Mouse (Mus musculus) retina, adult 2 months (tissue): Measurements from ENCODE around the gene Ndufa4l2.
A peak's percentile ranks its signal among the peaks of the same experiment; 100 is the strongest.

ENCODE experiments used
- DNase-seq: peaks from one replicate; pipeline ENCODE4 v3.0.0-alpha.2; 2012; ENCODE audit warnings: low read depth, low spot score

The Ndufa4l2 gene

DNA sequence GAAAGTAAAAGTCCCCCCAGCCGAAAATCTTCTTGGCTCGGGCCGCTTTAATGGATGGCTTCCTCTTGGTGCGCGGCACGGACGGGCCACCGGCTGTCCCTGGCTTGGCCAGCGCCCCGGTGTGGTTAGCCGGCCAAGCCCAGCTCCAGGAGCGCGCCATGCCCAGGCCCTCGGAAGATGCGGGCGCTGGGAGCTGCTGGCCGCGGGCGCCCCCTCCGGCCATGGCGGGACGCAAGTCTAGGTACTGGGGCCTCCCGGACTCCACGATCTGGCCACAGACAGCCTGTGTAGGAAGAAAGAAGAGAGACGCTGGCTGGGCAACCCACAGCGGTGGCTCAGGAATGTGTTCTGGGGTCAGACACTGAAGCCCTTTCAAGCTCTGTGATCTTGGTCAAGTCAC lies 11.9 kb downstream of the Ndufa4l2 start:
- DNase-seq = no peak

DNA sequence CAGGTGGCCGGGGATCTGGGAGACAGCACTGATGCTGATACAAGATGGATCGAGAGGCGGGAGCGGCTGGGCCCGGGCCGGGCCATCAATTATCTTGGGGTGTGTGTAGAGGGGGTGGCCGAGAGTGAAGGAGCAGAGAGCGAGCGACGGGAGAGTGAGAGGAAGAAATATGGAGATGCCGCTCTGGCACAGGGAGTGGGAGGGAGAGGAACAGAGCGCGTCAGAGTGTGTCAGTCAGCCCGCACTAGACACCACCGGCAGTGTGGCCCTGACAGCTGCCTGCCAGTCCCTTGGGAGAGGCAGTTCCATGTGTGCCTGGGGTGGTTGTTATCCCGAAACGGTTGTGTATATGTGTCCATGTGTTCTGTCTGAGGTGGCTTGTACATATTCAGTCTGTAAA lies 12.7 kb downstream of the Ndufa4l2 start:
- no peak for DNase-seq

DNA sequence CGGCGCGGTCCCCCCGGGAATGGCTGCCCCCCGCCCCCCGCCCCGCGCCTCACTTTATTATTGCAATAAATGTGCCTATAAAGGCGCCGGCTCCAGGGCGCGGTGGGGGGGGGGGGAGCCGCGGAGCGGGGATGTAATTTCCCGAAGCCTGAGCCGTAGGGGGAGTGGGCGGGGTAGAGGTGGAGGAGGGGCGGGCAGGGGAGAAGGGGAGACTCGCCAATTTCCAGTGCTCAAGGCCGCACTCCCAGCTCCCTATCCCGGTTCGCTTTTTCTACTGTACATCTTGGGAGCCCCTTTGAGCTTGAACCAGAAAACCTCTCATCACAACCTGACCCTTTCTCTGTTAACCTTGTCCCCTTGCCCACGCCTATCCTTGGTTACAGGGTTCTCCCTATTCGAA lies 16.2 kb downstream of the Ndufa4l2 start:
- DNase-seq = no peak

DNA sequence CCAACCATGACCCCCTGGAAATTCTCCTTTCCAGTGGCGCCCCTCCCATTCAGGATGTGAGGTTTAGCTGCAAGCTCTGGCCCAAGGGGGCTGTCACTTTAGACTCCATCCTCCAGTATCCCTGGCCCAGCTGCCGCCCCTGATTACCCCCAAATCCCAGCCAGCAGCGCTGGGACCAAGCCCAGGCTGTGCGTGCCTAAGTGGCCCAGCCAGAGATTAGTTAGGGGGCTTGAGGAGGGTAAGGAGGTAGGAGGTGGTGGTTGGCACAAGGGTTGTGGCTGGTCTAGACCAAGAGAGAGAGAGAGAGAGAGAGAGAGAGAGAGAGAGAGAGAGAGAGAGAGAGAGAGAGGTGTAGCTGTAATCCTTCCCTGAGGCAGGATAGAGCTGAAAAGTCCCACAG lies 16.8 kb downstream of the Ndufa4l2 start:
- DNase-seq = no peak

DNA sequence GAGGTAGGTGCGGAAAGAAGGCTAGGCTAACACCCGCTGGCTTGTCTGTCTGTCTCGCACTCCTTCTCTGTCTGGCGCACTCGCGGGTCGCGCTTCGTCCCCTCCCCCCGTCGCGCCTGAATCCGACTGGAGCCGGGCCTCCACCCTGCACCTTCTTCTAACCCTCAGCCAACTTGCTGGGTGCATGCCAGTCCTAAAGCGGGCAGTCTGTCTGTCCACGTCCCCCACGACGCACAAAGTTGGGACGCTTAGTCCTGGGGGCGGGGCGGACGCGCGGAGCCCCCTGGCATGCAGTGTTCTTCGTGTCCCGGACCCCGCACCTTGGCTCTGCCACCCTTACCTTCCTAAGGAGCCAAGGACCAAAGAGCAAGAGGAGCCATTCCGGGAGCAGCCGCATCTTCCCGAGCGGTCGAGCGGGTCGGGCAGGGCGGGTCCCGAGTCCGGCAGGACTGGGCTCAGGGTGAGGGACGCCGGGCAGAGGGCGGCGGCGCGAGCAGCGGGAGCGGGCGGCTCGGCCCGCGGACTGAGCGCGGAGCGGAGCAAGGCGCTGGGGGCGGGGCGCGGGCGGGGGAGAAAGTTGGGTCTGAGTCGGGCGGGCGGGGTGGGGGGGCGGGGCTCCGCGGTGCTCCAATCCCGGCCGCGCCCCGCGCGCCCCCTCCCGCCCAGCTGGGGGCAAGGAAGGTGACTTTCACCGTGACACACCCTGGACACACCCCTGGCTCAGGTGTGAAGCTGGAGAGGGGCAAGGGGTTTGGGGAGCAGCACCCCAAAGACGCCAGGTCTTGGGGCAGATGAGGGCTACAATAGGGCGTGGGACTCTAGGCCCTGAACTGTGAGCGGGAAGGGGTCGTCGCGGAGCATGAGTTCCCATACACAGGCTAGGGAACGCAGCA lies 19.5 kb downstream of the Ndufa4l2 start, which contains the start of gene Nxph4:
TSS of gene Nxph4 (minus strand) at position 524 of the 893 bp plus-strand sequence.
- DNase-seq = no peak

DNA sequence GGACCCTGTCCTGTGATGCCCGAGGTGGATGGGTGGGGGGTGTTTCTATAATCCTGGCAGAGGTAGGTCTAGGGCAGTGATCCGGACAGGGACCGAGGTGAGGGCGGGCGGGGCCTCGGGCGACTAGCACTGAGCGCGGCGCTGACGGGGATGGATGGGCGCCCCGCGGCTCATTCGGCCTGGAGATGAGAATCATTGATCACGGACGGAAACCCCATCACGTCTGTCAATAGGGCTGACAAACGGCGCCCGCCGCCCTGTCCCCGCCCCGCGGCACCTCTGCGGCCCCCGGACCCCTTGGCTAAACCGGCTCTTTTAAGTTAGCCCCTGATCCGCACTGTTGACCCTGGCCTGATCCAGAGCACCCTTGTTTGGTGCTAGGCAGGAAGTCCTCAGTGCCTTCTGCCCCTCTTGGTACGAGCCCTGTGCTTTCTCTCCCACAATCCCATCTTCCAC lies 20.2 kb downstream of the Ndufa4l2 start:
- no peak for DNase-seq

DNA sequence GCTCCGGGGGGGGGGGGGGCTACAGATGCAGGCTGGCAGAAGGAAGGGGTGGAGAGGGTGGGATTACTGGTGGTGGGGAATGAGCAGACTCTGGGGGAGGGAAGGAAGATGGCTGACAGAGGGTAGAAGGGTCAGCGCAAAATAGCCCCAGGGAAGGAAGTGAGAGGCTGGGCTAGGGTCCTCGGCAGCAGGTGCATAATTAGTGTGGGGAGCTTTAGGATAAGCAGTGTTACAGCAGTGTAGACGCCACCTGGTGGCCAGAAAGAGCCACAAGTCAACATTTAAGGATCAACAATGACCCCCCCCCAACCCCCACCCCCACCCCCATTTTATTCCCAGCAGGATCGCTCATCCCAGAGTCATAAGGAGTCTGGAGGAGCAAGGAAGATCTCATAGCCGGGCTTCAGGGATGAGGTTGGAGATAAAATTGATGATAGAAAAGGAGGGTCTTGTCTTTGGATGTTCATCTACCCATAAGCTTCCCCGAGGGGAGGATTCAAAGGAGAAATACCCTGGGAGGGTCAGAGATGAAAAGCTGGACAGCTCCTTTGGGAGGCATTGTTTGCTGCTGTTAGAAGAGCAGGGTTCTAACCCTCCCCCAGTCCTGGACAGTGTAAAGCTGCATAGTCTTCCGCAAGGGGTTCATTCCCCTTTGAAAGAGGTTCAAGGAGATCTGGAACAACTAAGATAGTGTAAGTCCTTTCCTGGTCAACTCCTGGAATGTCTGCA lies 22.0 kb downstream of the Ndufa4l2 start:
- DNase-seq = no peak

DNA sequence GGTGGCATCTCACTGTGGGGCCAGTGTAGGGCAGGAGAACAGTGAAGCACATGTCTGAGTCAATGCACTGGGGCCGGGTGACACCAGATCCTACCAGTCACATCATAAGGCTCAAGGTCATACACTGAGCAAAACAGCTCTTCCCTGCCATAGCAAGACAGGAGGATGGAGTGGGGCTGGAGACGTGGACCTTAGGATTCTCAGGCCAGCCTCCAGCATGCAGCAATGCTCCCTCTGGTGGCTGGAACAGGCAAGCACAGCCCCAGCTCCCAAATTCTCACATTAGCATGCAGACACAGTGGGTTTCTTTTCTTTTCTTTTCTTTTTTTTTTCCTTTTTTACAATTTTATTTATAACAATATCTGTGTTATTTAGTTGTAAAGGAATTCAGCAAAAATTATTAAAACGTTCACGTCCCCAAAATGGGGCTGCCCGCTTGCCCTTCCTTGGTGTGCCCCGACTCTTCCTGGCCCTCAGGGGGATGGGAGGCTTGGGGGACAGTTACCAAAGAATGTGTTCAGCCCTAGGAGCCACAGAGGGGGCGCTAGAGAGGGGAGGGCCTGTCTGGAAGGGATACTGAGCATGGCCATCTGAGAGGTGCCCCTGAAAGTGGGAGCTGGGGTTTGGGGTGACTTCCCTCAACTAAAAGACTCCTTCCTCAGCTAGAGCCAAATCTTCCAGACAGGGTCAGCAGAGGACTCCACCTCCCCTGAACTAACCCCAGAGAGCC lies 23.3 kb downstream of the Ndufa4l2 start:
- peak; percentile 64 for DNase-seq

DNA sequence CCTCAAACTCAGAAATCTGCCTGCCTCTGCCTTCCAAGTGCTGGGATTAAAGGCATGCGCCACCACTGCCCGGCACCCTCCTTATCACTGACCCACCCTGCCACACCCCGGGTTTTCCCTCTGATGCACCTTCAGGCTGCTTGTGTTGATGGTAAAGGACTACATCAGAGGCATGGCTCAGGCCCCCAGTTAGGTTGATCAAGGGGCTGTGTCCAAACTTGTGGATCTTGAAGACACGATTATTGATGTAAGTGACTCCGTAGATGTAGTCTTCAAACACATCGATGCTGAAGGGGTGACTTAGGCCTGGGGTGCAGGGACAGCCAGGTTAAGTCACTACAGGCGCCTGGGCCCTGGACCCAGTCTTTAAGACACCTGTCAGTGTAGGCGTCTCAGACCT lies 26.7 kb downstream of the Ndufa4l2 start:
- DNase-seq = no peak

DNA sequence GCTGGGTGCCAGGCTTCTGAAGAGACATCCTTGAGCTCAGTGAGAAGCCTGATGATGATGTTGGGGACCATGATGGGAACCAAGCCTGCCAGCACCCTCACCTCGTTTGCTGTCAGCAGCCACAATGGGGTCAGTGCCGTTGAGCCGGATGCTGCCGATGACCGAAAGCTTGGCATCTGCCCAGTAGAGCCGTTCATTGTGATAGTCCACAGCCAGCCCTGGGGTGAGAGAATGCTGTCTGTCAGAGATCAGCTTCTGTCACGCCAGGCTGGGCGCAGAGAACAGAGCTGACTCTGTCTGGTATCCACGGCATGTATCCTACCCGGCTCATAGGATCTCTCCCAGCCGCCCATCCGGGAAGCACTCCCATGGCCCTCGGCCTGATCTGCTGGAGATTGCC lies 27.3 kb downstream of the Ndufa4l2 start:
- no peak for DNase-seq

DNA sequence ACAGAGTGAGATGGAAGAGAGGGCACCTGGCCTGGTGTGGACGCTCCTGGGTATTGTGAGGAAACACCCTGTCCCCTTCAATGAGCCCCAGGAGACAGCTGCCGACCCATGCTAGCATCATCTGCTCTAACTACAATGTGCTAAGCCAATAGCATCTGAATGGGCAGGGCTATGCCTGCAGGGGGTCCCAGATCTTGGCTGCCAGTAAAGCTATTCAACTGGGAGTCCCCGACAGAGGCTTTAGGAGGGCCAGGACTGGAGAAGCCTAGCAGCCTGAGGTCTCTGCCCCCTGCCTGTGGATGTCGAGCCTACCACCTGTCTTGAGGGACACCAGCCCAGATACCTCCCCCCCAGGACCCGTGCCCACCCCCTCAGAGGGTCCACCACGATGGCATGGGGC lies 28.0 kb downstream of the Ndufa4l2 start:
- no peak for DNase-seq

DNA sequence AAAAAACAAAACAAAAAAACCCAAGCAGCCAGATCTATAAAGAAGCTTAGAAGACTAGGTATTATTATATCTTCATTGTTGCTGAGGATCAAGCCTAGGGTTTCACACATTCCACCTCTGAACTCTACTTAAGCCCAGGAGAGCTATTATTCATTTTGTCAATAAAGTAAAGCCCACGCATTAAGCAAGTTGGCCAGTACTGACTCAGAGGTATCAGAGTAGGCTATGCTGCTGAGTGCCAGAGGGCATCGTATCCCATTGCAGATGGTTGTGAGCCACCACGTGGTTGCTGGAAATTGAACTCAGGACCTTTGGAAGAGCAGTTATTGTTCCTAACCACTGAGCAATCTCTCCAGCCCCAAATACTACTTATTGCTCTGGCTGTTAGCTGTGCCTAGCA lies 29.1 kb downstream of the Ndufa4l2 start:
- DNase-seq = no peak

DNA sequence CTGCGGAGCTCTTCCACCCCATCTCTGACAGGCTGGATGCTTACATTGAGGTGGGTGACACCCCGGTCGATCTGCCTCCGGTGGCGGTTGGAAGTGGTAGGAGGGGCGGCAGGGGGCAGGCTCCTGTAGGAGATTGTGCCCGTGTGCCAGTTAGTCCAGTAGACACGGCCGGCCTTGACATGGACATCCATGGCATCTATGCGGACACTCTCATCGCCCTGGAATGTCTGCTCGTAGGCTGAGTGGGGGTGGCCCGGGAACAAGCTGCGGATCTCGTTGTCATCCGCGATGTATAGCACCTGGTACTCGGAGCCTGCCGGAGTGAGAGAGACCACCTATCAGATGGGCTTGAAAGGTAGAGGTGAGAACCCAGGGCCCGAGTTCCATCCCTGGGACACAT lies 29.6 kb downstream of the Ndufa4l2 start:
- no peak for DNase-seq

DNA sequence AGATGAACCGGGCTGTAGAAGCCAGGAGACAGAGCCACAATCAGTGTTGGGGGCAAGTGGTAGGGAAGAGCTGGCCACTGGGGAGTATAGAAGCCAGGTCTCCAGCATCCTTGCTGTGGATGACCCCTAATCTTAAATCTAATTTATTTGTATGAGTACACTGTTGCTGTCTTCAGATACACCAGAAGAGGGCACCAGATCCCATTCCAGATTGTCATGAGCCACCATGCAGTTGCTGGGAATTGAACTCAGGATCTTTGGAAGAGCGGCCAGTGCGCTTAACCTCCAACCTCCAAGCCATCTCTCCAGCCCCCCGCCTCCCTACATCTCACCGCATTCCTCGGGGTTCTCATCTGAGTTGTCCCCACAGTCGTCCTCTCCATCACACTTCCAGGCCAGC lies 31.7 kb downstream of the Ndufa4l2 start:
- no peak for DNase-seq

DNA sequence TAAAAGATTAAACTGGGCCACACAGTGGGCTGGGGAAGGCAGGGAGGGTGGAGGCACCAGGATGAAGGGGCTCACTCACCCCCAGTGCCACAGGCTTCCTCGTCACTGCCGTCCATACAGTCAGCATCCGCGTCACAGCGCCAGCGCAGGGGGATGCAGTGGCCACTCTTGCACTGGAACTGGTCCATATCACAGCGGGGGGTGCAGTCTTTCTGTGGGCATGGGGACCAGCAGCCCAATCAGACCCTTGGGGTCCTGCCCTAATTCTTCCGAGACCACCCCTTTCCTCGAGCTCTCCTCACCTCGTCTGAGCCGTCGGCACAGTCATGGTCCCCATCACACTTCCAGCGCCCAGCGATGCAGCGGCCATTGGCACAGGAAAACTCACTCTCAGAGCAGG lies 33.5 kb downstream of the Ndufa4l2 start:
- DNase-seq = no peak

DNA sequence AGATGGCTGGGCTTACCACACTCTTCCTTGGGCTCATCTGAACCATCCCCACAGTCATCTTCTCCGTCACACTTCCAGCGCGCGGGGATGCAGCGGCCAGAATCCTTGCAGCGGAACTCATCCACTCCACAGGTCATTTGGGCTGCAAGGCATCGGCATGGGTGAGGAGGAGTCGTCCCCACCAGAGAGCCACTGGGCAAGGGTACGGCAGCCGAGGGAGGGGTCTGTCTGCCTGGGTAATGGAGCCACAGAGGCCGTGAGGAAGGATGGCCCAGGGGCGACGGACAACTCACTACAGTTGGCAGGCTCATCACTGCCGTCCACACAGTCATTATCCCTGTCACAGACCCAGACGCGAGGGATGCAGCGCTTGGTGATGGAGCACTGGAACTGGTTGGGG lies 35.1 kb downstream of the Ndufa4l2 start:
- no peak for DNase-seq

DNA sequence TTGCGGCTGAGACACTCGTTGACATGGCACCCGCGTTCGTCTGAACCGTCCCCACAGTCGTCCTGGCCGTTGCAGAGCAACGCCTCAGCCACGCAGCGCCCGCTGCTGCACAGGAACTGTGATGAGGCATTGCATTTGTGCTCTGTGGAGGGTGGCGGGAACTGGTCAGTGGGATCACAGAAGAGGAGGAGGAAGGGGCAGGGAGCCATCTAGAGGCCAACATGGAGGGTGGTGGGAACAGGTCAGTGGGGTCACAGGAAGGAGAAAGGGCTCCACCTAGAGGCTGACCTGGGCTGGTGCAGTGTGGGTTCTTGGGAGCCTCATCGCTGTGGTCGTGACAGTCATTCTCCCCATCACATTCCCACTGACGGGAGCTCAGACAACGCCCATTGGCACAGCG lies 40.9 kb downstream of the Ndufa4l2 start:
- DNase-seq = no peak

DNA sequence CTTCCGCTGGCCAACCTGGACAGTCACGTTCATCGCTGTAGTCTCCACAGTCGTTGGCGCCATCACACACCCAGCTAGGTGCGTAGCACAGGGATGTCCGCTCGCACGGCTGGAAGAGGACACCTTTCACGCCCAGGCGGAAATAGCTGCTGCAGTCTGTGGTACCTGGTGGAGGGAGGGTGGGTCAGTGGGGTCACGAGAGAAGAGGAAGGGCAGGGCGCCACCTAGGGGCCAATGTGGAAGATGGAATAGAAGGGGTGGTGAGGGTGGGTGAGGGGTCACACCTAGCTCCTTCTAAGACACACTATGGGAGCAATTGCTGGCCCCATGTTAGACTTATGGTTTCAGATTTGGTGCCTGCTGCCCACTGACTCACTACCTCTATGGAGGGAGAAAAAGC lies 42.6 kb downstream of the Ndufa4l2 start:
- DNase-seq = no peak

DNA sequence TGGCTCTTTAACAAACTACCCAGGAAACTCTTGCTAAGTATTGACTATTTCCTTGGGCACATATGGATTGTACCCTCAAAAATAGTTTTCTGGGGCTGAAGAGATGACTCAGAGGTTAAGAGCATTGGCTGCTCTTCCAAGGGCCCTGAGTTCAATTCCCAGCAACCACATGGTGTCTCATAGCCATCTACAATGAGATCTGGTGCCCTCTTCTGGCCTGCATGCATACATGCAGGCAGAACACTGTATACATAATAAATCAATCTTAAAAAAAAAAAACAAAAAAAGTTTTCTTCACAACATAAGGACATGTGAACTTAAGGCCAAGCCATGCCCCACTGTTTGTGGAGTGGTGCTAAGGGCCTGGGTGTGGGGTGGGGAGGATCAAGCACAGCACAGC lies 46.4 kb downstream of the Ndufa4l2 start:
- DNase-seq = no peak

DNA sequence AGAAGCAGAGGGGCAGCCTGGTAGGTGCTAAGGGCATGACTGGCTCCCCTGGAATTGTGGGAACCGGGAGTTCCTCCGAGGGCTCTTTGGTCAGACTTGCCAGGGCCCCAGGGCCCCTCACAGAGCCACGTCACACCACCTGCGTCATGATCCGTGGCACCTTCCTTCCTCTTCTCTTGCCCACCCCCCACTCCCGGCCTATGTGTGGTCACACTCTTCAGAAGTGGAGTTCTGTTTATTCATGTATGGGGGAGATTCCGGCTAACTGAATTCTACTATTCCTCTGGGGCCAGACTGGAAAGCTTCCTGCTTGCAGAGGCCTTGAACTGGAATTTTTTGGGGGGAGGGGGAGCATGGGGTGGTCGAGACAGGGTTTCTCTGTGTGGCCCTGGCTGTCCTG lies 49.1 kb downstream of the Ndufa4l2 start:
- no peak for DNase-seq

DNA sequence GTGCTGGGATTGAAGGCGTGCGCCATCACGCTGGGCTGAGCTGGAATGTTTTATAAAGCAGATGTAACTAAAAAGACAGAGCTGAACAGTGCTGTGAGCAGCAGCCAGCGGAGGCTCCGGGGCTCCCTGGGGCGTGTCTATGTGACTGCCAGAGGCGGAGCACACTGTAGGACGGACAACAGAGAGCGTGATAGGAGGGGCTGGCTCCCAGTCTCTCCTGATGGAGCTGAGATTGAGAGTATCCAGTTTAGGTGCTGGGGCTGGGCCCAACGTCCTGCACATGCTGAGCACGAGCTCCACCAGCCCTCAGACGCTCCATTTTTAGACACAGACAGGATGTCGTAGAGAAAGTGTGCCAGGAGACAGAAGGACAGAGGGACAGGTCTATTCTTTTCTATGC lies 49.5 kb downstream of the Ndufa4l2 start:
- no peak for DNase-seq
